Mouse (Mus musculus) lung, postnatal 0 days (tissue): ENCODE measurements around the gene Ifi27l2a. TPM values are rescaled to one million over a fixed set of nuclear protein-coding genes. Genes with fewer than 3 reads are reported as not detected.

Experiments used
- ATAC-seq: fragments of 200-750 bp; cut with Nextera tagmentation; 2 replicates; pipeline ENCODE4 v1.8.0; 2017; ENCODE audit warnings: moderate library complexity
- DNase-seq: peaks from one replicate; pipeline ENCODE4 v3.0.0-alpha.2; 2016; ENCODE audit warnings: low spot score
- H3K27ac ChIP-seq: fragments of 300-500 bp; sonication (generic); 2 replicates; pipeline ENCODE4 v1.5.1; 2014; ENCODE audit warnings: antibody characterized with exemption, mild to moderate bottlenecking, low read length, mixed read lengths
- H3K27me3 ChIP-seq: fragments of 300-500 bp; sonication (generic); replicated peaks from 2 replicates; pipeline ENCODE4 v1.6.1; 2014; ENCODE audit warnings: low read length, mixed read lengths; ENCODE audit not compliant: insufficient read depth
- H3K36me3 ChIP-seq: fragments of 300-500 bp; sonication (generic); 2 replicates; pipeline ENCODE4 v1.6.1; 2014; ENCODE audit warnings: low read length, mixed read lengths; ENCODE audit not compliant: insufficient read depth
- H3K4me1 ChIP-seq: fragments of 300-500 bp; sonication (generic); 2 replicates; pipeline ENCODE4 v1.6.1; 2014; ENCODE audit warnings: antibody characterized with exemption, low read depth, low read length, mixed read lengths; ENCODE audit not compliant: insufficient read depth
- H3K4me2 ChIP-seq: fragments of 300-500 bp; sonication (generic); replicated peaks from 2 replicates; pipeline ENCODE4 v1.6.1; 2014; ENCODE audit warnings: low read depth, mild to moderate bottlenecking, low read length, moderate library complexity, mixed read lengths
- H3K4me3 ChIP-seq: fragments of 300-500 bp; sonication (generic); 2 replicates; pipeline ENCODE4 v1.5.1; 2014; ENCODE audit warnings: low read depth, low read length
- H3K9ac ChIP-seq: fragments of 300-500 bp; sonication (generic); replicated peaks from 2 replicates; pipeline ENCODE4 v1.6.1; 2014; ENCODE audit warnings: low read depth, mild to moderate bottlenecking
- H3K9me3 ChIP-seq: fragments of 300-500 bp; sonication (generic); 2 replicates; pipeline ENCODE4 v1.6.1; 2016; ENCODE audit warnings: low read length, mixed read lengths
- CTCF ChIP-seq: IDR thresholded peaks from 2 replicates; pipeline ENCODE4 v1.5.1; 2016; ENCODE audit warnings: antibody characterized with exemption, mild to moderate bottlenecking
- EP300 ChIP-seq: IDR thresholded peaks from 2 replicates; pipeline ENCODE4 v1.6.1; 2016; ENCODE audit warnings: antibody characterized with exemption, mild to moderate bottlenecking, control low read depth
- WGBS: fragments of 180-500 bp; shearing (Covaris S2); extraction: QIAGEN DNeasy Blood & Tissue Kit; methylation state at CpG from one replicate; pipeline ENCODE4 v1.1.7; 2014; 5-methylcytosine and 5-hydroxymethylcytosine counted together
- polyA plus RNA-seq: library from polyadenylated mRNA; unstranded; fragments of >200 nt; fragmentation: Nextera tagmentation; extraction: Ambion mirVana; gene quantifications from 2 replicates; pipeline ENCODE4 v1.2.1, GENCODE M21; 2015

The Ifi27l2a gene
- polyA plus RNA-seq, 1 experiment from 2014 or later: 47.7 TPM

GRCm38 (mm10) chr12:103404131-103404530, 39.3 kb downstream of the Ifi27l2a start:
- TF ChIP-seq EP300: no peak
- no peak for TF ChIP-seq CTCF
- no peak overlapping the region for H3K4me3 ChIP-seq
- no peaks in the 10 kb centered on the region for H3K9me3 ChIP-seq
- H3K4me1 ChIP-seq: no peaks in the 10 kb centered on the region
- H3K9ac ChIP-seq: no peak overlapping the region
- no peaks in the 10 kb centered on the region for H3K27me3 ChIP-seq
- DNase-seq (no peak), ATAC-seq (no peak)
- no peak overlapping the region for H3K27ac ChIP-seq
- WGBS: 80% methylated on average over 18 of the region's 18 CpGs
- H3K36me3 ChIP-seq: peaks cover 26% of the 10 kb centered on the region
- H3K4me2 ChIP-seq: no peak overlapping the region

DNA sequence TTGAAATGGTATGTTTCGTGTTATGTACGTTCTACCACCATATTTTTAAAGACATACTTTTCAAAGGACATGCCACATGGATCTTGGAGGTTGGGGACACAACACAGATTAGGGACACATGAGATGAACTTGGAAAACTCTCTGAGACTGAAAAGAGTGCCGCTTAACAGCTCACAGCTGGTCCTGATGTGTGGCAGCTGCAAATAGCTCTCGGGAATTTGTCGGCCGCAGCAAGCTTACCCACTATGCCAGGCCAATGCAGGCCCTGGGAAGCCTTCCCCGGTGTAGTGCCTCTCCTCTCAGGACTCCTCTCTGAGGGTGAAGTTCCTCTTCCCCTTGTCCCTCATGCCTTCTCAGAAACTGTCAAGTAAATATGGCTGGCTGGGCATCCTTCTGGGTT, 46.7 kb downstream of the Ifi27l2a start:
- TF ChIP-seq EP300: 0 out of 2 replicates have a peak, but pooled peaks have one; percentile 16
- TF ChIP-seq CTCF: no peak
- Histone ChIP-seq H3K4me1 (no peaks in the 10 kb centered on the region), H3K27me3 (no peaks in the 10 kb centered on the region), H3K36me3 (no peaks in the 10 kb centered on the region), H3K9ac (no peak overlapping the region), H3K4me3 (no peak overlapping the region), H3K27ac (peak overlapping the region; percentile 71), H3K4me2 (no peak overlapping the region), H3K9me3 (no peaks in the 10 kb centered on the region)
- peak; percentile 65 for DNase-seq
- peak; percentile 67 for ATAC-seq
- WGBS: 64% methylated on average over 7 of the region's 7 CpGs

- H3K4me3 ChIP-seq: no peak overlapping the region
- WGBS: 50% methylated on average over 12 of the region's 12 CpGs
- no peak overlapping the region for H3K27ac ChIP-seq
- H3K27me3 ChIP-seq: no peaks in the 10 kb centered on the region
- H3K9me3 ChIP-seq: no peaks in the 10 kb centered on the region
- no peak overlapping the region for H3K4me2 ChIP-seq
- H3K4me1 ChIP-seq: no peaks in the 10 kb centered on the region
- no peaks in the 10 kb centered on the region for H3K36me3 ChIP-seq
- DNase-seq (no peak), ATAC-seq (no peak)
- no peak for TF ChIP-seq CTCF
- TF ChIP-seq EP300: no peak
- H3K9ac ChIP-seq: no peak overlapping the region
Observed at GRCm38 (mm10) chr12:103395486-103396275, 47.8 kb downstream of the Ifi27l2a start.

GRCm38 (mm10) chr12:103393528-103393927, 50.0 kb downstream of the Ifi27l2a start:
- no peak for TF ChIP-seq EP300
- H3K36me3 ChIP-seq: no peaks in the 10 kb centered on the region
- 38% methylated on average over 6 of the region's 6 CpGs for WGBS
- no peak overlapping the region for H3K4me2 ChIP-seq
- H3K9ac ChIP-seq: no peak overlapping the region
- no peaks in the 10 kb centered on the region for H3K9me3 ChIP-seq
- H3K4me3 ChIP-seq: no peak overlapping the region
- ATAC-seq (no peak), DNase-seq (no peak)
- H3K27me3 ChIP-seq: no peaks in the 10 kb centered on the region
- H3K4me1 ChIP-seq: peaks cover 7% of the 10 kb centered on the region; the same call in 1 of the 2 replicates
- H3K27ac ChIP-seq: no peak overlapping the region

Other genes with a start within 250 kb of the Ifi27l2a start
- gene Prima1, start 201.5 kb downstream of the Ifi27l2a start, polyA plus RNA-seq: 0.13 TPM in 1 of 2 replicates, not detected in the other
- gene Fam181a, start 132.7 kb downstream of the Ifi27l2a start, polyA plus RNA-seq: 0.19 and 0.35 TPM in 2 replicates
- gene Asb2, start 87.7 kb downstream of the Ifi27l2a start, polyA plus RNA-seq: 5.1 TPM in 2 replicates
- gene Otub2, start 55.0 kb downstream of the Ifi27l2a start, polyA plus RNA-seq: 6.0 and 6.4 TPM in 2 replicates
- gene 9330161L09Rik, start 35.9 kb downstream of the Ifi27l2a start, polyA plus RNA-seq: 0.18 and 0.19 TPM in 2 replicates
- gene Ddx24, start 17.9 kb downstream of the Ifi27l2a start, polyA plus RNA-seq: 87.2 and 92.0 TPM in 2 replicates
- gene Ifi27, start 9.5 kb downstream of the Ifi27l2a start, polyA plus RNA-seq: 69.5 and 72.5 TPM in 2 replicates
- not detected in 2 replicates for gene Ifi27l2b, start 13.5 kb upstream of the Ifi27l2a start, polyA plus RNA-seq
- gene Ppp4r4, start 88.6 kb upstream of the Ifi27l2a start, polyA plus RNA-seq: 6.1 and 6.3 TPM in 2 replicates
- gene Serpina10, start 187.8 kb upstream of the Ifi27l2a start, polyA plus RNA-seq: 0.20 and 0.62 TPM in 2 replicates
- not detected in 2 replicates for gene Serpina6, start 213.5 kb upstream of the Ifi27l2a start, polyA plus RNA-seq
- gene Serpina16, start 232.5 kb upstream of the Ifi27l2a start, polyA plus RNA-seq: not detected in 2 replicates